Mouse (Mus musculus): ENCODE results near the gene Cyp1a2.
"Not testable (repeated sequence)": the region's sequence is repeated elsewhere in the genome, so short reads cannot be mapped to it uniquely, and the experiment has no call there.

The Cyp1a2 gene

DNA sequence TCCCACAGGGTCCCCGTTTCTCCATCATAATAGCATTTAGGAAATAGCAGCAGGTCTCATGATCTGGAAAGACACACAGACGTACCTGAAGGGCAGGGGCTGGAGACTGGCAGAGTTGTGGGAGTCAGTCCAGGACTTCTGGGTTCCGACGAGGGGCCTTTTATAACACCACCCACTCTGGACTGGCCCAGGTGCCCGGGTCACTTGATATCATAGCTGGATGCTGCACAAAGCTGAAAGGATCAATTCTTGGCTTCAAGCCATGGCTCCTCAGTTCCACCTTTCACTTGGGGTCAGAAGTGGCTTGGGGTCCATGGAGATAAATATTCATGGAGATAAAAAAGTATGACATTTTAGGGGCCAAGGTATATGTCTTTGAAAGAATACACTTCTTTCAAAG, at the start of gene Cyp1a2:
Gene Cyp1a2, minus strand, starts transcription at position 184 of the 400 bp plus-strand sequence.
- DNase-seq (ENCODE audit: low spot score in 2 of 2): no peak

GRCm38 (mm10) chr9:57728312-57728711, 44.8 kb upstream of the Cyp1a2 start:
- no peak for DNase-seq (ENCODE audit: low spot score in 2 of 2)

GRCm38 (mm10) chr9:57724701-57725100, 41.2 kb upstream of the Cyp1a2 start:
- DNase-seq (ENCODE audit: low spot score in 2 of 2): no peak

DNA sequence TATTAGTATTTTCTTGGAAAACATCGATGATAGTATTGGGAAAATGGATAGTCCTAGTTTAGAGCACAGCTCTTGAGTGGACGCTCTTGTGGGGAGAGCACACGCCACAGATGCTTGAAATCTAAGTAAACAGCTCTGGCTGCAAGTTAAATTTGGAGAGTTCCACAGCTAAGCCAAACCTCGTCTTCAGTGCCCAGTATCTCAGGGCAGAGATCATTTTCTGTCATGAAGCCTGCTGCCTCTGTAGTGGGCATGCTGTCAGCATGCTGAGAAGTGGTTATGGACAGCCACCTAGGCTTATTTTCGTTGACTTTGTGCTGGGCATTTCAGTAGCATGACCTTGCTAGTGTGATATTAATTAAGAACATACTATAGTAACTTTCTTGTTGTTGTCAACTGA, 40.3 kb upstream of the Cyp1a2 start:
- no peak for DNase-seq (ENCODE audit: low spot score in 2 of 2)

- no peak for DNase-seq (ENCODE audit: low spot score in 2 of 2)
Measured at GRCm38 (mm10) chr9:57723315-57723715, 39.8 kb upstream of the Cyp1a2 start.

DNA sequence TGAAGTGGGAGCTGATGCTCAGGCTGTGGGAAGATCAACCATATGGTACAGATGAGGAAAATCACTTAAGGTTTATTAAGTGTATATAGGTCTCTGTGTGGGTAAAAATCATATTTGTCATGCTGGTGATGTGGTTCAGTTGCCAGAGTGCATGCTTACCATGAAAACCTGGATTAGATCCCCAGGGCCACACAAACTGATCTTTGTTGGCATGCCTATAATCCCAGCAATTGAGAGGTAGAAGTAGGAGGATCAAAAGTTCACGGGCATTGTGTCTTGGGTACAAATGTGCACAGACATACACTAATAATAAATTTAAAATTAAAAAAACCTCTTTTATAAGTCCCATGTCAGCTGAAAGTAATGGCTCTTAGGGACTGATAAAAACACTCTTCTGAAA, 38.9 kb upstream of the Cyp1a2 start:
- DNase-seq (ENCODE audit: low spot score in 2 of 2): no peak

GRCm38 (mm10) chr9:57720736-57721135, 37.2 kb upstream of the Cyp1a2 start:
- no peak for DNase-seq (ENCODE audit: low spot score in 2 of 2)

DNA sequence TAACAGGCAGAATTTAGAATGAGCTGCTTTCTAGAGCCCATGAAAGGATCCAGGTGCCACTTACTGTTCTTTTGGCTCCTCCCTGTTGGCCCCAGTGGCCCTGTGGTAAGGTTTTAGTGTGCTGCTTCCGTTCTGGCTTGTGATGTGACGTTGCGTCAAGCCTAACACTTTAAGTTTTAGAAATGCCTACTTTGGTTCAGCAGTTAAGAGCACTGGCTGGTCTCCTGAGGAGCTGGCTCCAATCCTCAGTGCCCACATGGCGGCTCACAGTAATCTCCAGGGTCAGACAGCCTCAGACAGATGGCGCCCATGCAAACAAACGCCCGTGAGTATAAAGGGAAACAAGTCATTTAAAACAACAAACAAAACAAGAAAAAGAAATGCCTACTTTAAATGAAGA, 34.9 kb upstream of the Cyp1a2 start:
- DNase-seq (ENCODE audit: low spot score in 2 of 2): no peak

- no peak for DNase-seq (ENCODE audit: low spot score in 2 of 2)
Measured at GRCm38 (mm10) chr9:57712194-57712593, 28.7 kb upstream of the Cyp1a2 start.

- DNase-seq (ENCODE audit: low spot score in 2 of 2): not testable (repeated sequence)
Measured at GRCm38 (mm10) chr9:57710214-57710613, 26.7 kb upstream of the Cyp1a2 start.

DNA sequence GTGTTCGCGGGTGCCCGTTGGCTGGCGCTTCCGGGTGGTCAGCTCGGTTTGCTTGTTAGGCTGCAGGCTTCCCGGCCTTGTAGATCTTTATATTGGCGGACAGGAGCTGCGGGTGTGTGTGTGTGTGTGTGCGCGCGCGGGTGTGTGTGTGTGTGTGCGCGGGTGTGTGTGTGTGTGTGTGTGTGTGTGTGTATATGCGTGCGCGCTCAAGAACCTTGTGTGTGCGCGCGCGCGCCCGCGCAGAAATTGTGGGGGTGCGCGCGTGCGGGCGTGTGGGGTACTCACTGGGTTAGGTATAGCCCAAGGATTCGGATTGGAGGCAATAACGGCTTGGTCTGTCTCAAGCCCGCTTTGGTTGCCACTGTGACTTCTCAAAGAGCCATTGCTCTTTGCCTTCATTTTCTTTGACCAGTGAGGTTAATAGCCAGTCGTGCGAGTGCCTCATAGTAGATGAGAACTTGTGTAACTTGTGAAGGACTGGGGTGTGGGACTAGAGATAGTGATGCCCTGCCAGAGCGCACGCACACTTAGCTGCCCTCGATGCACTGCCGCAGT, 25.3 kb upstream of the Cyp1a2 start:
- DNase-seq (ENCODE audit: low spot score in 2 of 2): peak in 1 of 2 experiments; percentile 25

DNA sequence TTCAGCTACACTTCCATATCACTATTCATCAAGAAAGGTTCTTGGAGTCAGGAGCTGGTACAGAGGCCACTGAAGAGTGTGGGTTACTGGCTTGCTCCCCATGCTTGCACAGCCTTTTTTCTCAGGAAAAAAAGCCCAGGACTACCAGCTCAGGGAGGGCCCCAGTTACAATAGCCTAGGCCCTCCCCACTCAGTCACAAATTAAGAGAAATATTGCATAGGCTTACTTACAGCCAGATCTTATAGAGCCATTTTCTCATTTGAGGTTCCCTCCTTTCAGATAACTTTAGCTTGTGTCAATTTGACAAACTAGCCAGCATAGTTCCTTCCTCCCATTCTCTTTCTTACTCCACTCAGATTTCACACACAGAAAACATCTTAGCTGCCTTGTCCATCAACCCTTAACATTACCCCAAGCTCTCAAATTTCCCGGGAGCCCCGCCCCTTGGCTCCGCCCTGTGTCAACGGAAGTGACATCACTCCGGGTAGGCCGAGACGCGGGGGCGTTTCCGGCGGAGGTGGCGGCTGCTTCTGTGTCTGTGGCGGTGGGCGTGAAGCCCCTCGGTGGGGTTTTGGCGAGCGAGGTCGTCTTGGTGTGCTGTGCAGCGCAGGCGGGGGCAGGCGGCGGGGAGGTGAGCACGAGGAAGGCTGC, 24.7 kb upstream of the Cyp1a2 start, which contains the start of gene Edc3:
Gene Edc3, plus strand, starts transcription at position 473 of the 652 bp plus-strand sequence.
- DNase-seq (ENCODE audit: low spot score in 2 of 2): peak; percentile 77 to 88

GRCm38 (mm10) chr9:57706496-57706895, 23.0 kb upstream of the Cyp1a2 start:
- DNase-seq (ENCODE audit: low spot score in 2 of 2): no peak

GRCm38 (mm10) chr9:57698466-57699150, 15.1 kb upstream of the Cyp1a2 start:
- DNase-seq (ENCODE audit: low spot score in 2 of 2): no peak

- DNase-seq (ENCODE audit: low spot score in 2 of 2): no peak
Measured at GRCm38 (mm10) chr9:57697380-57697779, 13.9 kb upstream of the Cyp1a2 start.

GRCm38 (mm10) chr9:57696380-57697285, 13.1 kb upstream of the Cyp1a2 start:
- DNase-seq (ENCODE audit: low spot score in 2 of 2): no peak

GRCm38 (mm10) chr9:57694108-57694507, 10.6 kb upstream of the Cyp1a2 start:
- no peak for DNase-seq (ENCODE audit: low spot score in 2 of 2)

GRCm38 (mm10) chr9:57688606-57689005, 5.1 kb upstream of the Cyp1a2 start:
- no peak for DNase-seq (ENCODE audit: low spot score in 2 of 2)

- DNase-seq (ENCODE audit: low spot score in 2 of 2): no peak
Measured at GRCm38 (mm10) chr9:57688158-57688557, 4.7 kb upstream of the Cyp1a2 start.

- DNase-seq (ENCODE audit: low spot score in 2 of 2): no peak
Measured at GRCm38 (mm10) chr9:57687751-57688150, 4.2 kb upstream of the Cyp1a2 start, which contains the start of gene Cyp1a1. Gene Cyp1a1, plus strand, starts transcription at chr9:57687928.

DNA sequence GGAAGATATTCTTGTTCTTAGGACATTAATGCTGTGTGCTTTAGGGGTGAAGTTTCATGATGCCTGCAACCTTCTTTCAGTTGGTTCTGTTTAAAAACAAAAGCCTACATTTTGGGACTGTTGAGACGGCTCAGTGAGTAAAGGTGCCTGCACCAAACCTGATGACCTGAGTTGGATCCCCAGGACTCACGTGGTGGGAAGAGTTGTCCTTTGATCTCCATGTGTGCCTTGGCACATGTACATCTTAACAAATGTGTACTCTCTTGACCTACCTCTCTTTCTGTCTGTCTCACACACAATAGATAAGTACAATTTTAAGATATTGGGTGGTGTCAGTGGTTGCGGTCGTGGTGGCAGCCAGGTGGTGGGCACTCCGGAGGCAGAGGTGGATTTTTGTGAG, 2.5 kb upstream of the Cyp1a2 start:
- DNase-seq (ENCODE audit: low spot score in 2 of 2): no peak

- DNase-seq (ENCODE audit: low spot score in 2 of 2): no peak
Measured at GRCm38 (mm10) chr9:57681411-57681810, 2.1 kb downstream of the Cyp1a2 start.
